Mouse (Mus musculus) cortical plate, adult 2 months (tissue): ENCODE measurements around the gene Tyk2.

Experiments used
- CTCF ChIP-seq: fragments of 200-500 bp; IDR thresholded peaks from 2 replicates; pipeline ENCODE4 v1.5.1; 2011; ENCODE audit warnings: mild to moderate bottlenecking, control low read depth, low read length; ENCODE audit not compliant: insufficient read depth; ENCODE audit errors: extremely low read depth
- POLR2A ChIP-seq: fragments of 200-500 bp; IDR thresholded peaks from 2 replicates; pipeline ENCODE4 v1.6.1; 2011; ENCODE audit warnings: mild to moderate bottlenecking, low read length, control low read depth; ENCODE audit not compliant: insufficient read depth; ENCODE audit errors: extremely low read depth

GRCm38 (mm10) chr9:21090972-21091706 lies 39.9 kb downstream of the Tyk2 start:
- TF ChIP-seq POLR2A: no peak; the same call in 1 of the 2 replicates
- no peak for TF ChIP-seq CTCF
